8 mouse cellular contexts compared by ENCODE assay signal in genomic region chr5:123720328-123721311, GRCm38 (mm10). TPM values are rescaled to one million over a fixed set of nuclear protein-coding genes. Genes with fewer than 3 reads are reported as not detected.
DNase-seq lines count a peak whose midpoint lies in the region; ATAC-seq and TF ChIP-seq lines count a peak whose summit lies in the region.

Zcchc8 (minus strand) TSS chr5:123721100.

- peaks cover 19% of the 10 kb centered on the region for H3K36me3 ChIP-seq in embryonic facial prominence, embryonic 13.5 days
- H3K36me3 ChIP-seq in kidney, adult 2 months (ENCODE audit: control insufficient read depth, insufficient read depth, low read length): no peaks in the 10 kb centered on the region
- H3K36me3 ChIP-seq in limb, embryonic 12.5 days: peaks cover 26% of the 10 kb centered on the region
- 0 out of 2 replicates have a peak, but pooled peaks cover 4% of the 10 kb centered on the region for H3K36me3 ChIP-seq in midbrain, embryonic 15.5 days (replicated peaks)
- peaks cover 9% of the 10 kb centered on the region for H3K36me3 ChIP-seq in spleen, adult 2 months (ENCODE audit: control insufficient read depth, insufficient read depth, low read length)

- TF ChIP-seq POLR2A in kidney, adult 2 months (IDR thresholded peaks at IDR 0.05; ENCODE audit: low read depth, low read length): peak; percentile 47
- peak; percentile 34 for TF ChIP-seq POLR2A in spleen, adult 2 months (IDR thresholded peaks at IDR 0.05; ENCODE audit: low read depth, low read length)

- H3K27ac ChIP-seq in embryonic facial prominence, embryonic 13.5 days: peak within 1 kb of the TSS; percentile 92
- H3K27ac ChIP-seq in kidney, adult 2 months (ENCODE audit: insufficient read depth, low read depth, low read length): peak within 1 kb of the TSS; percentile 93
- peak within 1 kb of the TSS; percentile 89 for H3K27ac ChIP-seq in limb, embryonic 12.5 days
- peak within 1 kb of the TSS; percentile 91 for H3K27ac ChIP-seq in midbrain, embryonic 15.5 days
- H3K27ac ChIP-seq in spleen, adult 2 months (ENCODE audit: insufficient read depth, low read length): peak within 1 kb of the TSS; percentile 85

- H3K4me2 ChIP-seq in embryonic facial prominence, embryonic 13.5 days: peak within 1 kb of the TSS; percentile 71
- H3K4me2 ChIP-seq in limb, embryonic 12.5 days: peak within 1 kb of the TSS; percentile 69
- peak within 1 kb of the TSS; percentile 72 for H3K4me2 ChIP-seq in midbrain, embryonic 15.5 days

- no peaks in the 10 kb centered on the region for H3K27me3 ChIP-seq in embryonic facial prominence, embryonic 13.5 days
- no peaks in the 10 kb centered on the region for H3K27me3 ChIP-seq in kidney, adult 2 months (replicated peaks; ENCODE audit: control insufficient read depth, insufficient read depth, low read length)
- H3K27me3 ChIP-seq in limb, embryonic 12.5 days: no peaks in the 10 kb centered on the region
- no peaks in the 10 kb centered on the region for H3K27me3 ChIP-seq in midbrain, embryonic 15.5 days (replicated peaks)
- H3K27me3 ChIP-seq in spleen, adult 2 months (ENCODE audit: control insufficient read depth, insufficient read depth, low read length): no peaks in the 10 kb centered on the region

- peaks cover 18% of the 10 kb centered on the region for H3K4me1 ChIP-seq in embryonic facial prominence, embryonic 13.5 days
- H3K4me1 ChIP-seq in kidney, adult 2 months (ENCODE audit: control insufficient read depth, insufficient read depth, low read length): peaks cover 5% of the 10 kb centered on the region; the same call in 1 of the 2 replicates
- H3K4me1 ChIP-seq in limb, embryonic 12.5 days (replicated peaks): peaks cover 29% of the 10 kb centered on the region
- H3K4me1 ChIP-seq in midbrain, embryonic 15.5 days: peaks cover 31% of the 10 kb centered on the region
- H3K4me1 ChIP-seq in spleen, adult 2 months (ENCODE audit: control insufficient read depth, insufficient read depth, insufficient read length): no peaks in the 10 kb centered on the region

- peak; percentile 100 for ATAC-seq in embryonic facial prominence, embryonic 13.5 days (ENCODE audit: insufficient number of reproducible peaks, insufficient read depth, low FRiP score, low TSS enrichment, low read depth)
- ATAC-seq in limb, embryonic 12.5 days (ENCODE audit: insufficient number of reproducible peaks, insufficient read depth, low FRiP score, low TSS enrichment, low read depth): peak; percentile 100
- peak; percentile 100 for ATAC-seq in midbrain, embryonic 15.5 days (replicated peaks)

- under 1% methylated on average over 83 of the region's 83 CpGs for WGBS in embryonic facial prominence, embryonic 13.5 days
- under 1% methylated on average over 83 of the region's 83 CpGs for WGBS in kidney, adult 2 months
- under 1% methylated on average over 83 of the region's 83 CpGs for WGBS in limb, embryonic 12.5 days
- WGBS in midbrain, embryonic 15.5 days: under 1% methylated on average over 83 of the region's 83 CpGs
- under 1% methylated on average over 83 of the region's 83 CpGs for WGBS in spleen, adult 2 months

- peak; percentile 91 for DNase-seq in 3134 (ENCODE audit: extremely low read depth, insufficient read length, low spot score)
- peak; percentile 94 to 95 for DNase-seq in adrenal gland, postnatal 36 days
- peak; percentile 97 for DNase-seq in heart, adult 18-20 months
- peak; percentile 98 for DNase-seq in kidney, adult 2 months
- peak; percentile 86 to 90 for DNase-seq in spleen, adult 2 months (ENCODE audit: low read depth in 1 of 2, low spot score in 2 of 2)

- H3K9me3 ChIP-seq in embryonic facial prominence, embryonic 13.5 days: no peaks in the 10 kb centered on the region
- no peaks in the 10 kb centered on the region for H3K9me3 ChIP-seq in limb, embryonic 12.5 days
- no peaks in the 10 kb centered on the region for H3K9me3 ChIP-seq in midbrain, embryonic 15.5 days

- peak within 1 kb of the TSS; percentile 95 for H3K9ac ChIP-seq in embryonic facial prominence, embryonic 13.5 days
- peak within 1 kb of the TSS; percentile 94 for H3K9ac ChIP-seq in limb, embryonic 12.5 days (replicated peaks)
- peak within 1 kb of the TSS; percentile 82 for H3K9ac ChIP-seq in midbrain, embryonic 15.5 days

- TF ChIP-seq CTCF in kidney, adult 2 months (conservative IDR thresholded peaks at IDR 0.05; ENCODE audit: insufficient read depth, insufficient read length, low read depth, low read length): no peak
- no peak for TF ChIP-seq CTCF in spleen, adult 2 months (IDR thresholded peaks at IDR 0.05; ENCODE audit: extremely low read depth, insufficient read depth, insufficient read length, insufficient replicate concordance)

- peak within 1 kb of the TSS; percentile 72 for H3K4me3 ChIP-seq in embryonic facial prominence, embryonic 13.5 days
- H3K4me3 ChIP-seq in kidney, adult 2 months (ENCODE audit: insufficient read depth, low read depth, low read length): peak within 1 kb of the TSS; percentile 93
- H3K4me3 ChIP-seq in limb, embryonic 12.5 days (replicated peaks): peak within 1 kb of the TSS; percentile 88
- H3K4me3 ChIP-seq in midbrain, embryonic 15.5 days: peak within 1 kb of the TSS; percentile 91
- peak within 1 kb of the TSS; percentile 80 for H3K4me3 ChIP-seq in spleen, adult 2 months (ENCODE audit: extremely low read depth, insufficient read depth, insufficient read length)

RNA-seq across cellular contexts. Expression of gene Zcchc8, which starts in this region (rescaled TPM):
- 10 to 100 TPM; 37.1 to 44.4 TPM for total RNA-seq in adrenal gland, postnatal 36 days (2021)
- polyA plus RNA-seq in embryonic facial prominence, embryonic 13.5 days (2015; fragmentation: Nextera tagmentation; extraction: Ambion mirVana): 94.1 and 96.2 TPM in 2 replicates
- 10 to 100 TPM; 17.3 to 22.0 TPM for total RNA-seq in heart, adult 18-20 months (2021)
- 24.3 and 26.1 TPM in 2 replicates for polyA plus RNA-seq in kidney, adult 2 months (2012; rRNA removed)
- polyA plus RNA-seq in limb, embryonic 12.5 days (2016; fragmentation: Nextera tagmentation; extraction: Ambion mirVana): 104 and 105 TPM in 2 replicates
- 68.0 and 69.7 TPM in 2 replicates for polyA plus RNA-seq in midbrain, embryonic 15.5 days (2015; fragmentation: Nextera tagmentation; extraction: Ambion mirVana)
- polyA plus RNA-seq in spleen, adult 2 months (2012; rRNA removed): 18.8 and 24.4 TPM in 2 replicates

Comparison
In these comparisons a context has a peak if more than half of its experiments do, and no peak if none do; other contexts are left out.
1. Peak in every context shown above with its lines: DNase-seq, ATAC-seq, H3K4me3 ChIP-seq and H3K27ac ChIP-seq.